Mouse (Mus musculus) macrophage (primary cell): ENCODE measurements at regions not wholly inside any gene's neighbourhood (a gene's known extent, or its start where the extent isn't known, plus 50 kb on each side); places are given as distances from the start of the nearest gene placed in this dataset.

ENCODE experiments used
- H3K27ac ChIP-seq: fragments of 350-480 bp; formaldehyde crosslinking; 2 replicates; pipeline ENCODE4 v1.9.0; 2021
- H3K36me3 ChIP-seq: fragments of 350-480 bp; formaldehyde crosslinking; 2 replicates; pipeline ENCODE4 v1.9.0; 2021; ENCODE audit errors: inconsistent target
- H3K4me3 ChIP-seq: fragments of 350-480 bp; formaldehyde crosslinking; 2 replicates; pipeline ENCODE4 v1.9.0; 2021; ENCODE audit errors: inconsistent target
- H3K79me2 ChIP-seq: fragments of 350-480 bp; formaldehyde crosslinking; 2 replicates; pipeline ENCODE4 v1.9.0; 2021; ENCODE audit errors: inconsistent target
- WGBS: methylation state at CpG from one replicate; pipeline ENCODE4 v1.1.7; 2026; ENCODE audit warnings: inconsistent platforms; ENCODE audit not compliant: missing documents; 5-methylcytosine and 5-hydroxymethylcytosine counted together

DNA sequence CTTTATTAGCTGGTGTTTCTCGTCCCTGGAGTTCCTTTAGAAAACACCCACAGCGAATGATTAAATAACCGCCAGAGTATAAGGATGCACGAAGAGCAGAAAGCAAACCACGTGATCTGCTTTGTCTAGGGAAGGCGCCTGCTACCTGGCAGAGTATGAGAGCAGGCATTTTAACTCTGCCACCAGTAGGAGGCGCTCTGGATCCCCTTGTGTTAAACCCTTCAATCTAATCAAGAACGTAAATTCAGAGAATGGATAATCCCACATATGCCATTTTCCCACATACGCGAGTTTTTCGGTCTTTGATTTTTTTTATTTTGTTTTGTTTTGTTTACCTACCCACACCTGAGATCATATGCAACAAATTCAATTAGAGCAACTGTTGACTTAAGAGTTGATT lies 376.1 kb upstream of the Jmjd1c start:
- Histone ChIP-seq H3K79me2 (no peaks in the 10 kb centered on the region), H3K36me3 (no peaks in the 10 kb centered on the region), H3K27ac (no peak overlapping the region), H3K4me3 (no peak overlapping the region)
- 88% methylated on average over 11 of the region's 11 CpGs for WGBS

DNA sequence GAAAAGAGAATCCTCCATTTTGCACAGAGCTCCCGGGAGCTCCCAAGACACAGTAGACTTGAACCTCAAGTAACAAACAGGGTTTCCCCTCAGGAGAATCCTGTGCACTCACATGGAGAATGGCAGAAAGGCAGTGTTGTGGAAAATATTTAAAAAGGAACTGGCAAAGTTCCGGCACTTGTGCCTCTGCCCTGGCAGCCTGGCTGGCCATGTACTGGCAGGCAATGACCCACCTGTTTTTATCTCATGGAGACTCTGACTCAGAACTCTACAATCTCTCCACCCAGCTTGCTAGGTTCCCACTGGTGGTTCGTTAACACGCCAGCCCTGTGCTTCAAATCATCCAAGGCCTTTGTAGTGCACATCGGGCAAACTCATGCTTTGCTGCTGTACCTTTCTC lies 362.3 kb upstream of the Jmjd1c start:
- no peak overlapping the region for H3K27ac ChIP-seq
- 97% methylated on average over 5 of the region's 5 CpGs for WGBS
- no peaks in the 10 kb centered on the region for H3K79me2 ChIP-seq
- no peak overlapping the region for H3K4me3 ChIP-seq
- no peaks in the 10 kb centered on the region for H3K36me3 ChIP-seq

DNA sequence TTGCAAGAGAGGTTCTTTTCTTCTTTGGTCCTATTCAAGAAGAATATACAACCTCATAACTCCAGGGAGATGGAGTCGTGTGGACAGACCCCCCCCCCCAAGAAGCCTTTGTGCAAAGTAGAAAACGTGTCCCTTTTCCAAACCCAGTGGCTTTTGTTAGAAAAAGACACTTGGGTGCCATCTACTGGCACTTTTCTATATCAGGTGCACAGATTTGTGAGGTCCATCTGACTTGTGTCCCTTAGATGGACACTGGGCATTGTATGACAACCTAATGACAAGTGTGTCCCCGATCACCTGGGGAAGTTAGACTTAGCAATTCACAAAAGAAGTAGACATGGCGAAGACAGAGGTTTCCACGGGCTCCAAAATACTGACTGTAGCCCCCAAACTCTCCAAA lies 361.1 kb upstream of the Jmjd1c start:
- Histone ChIP-seq H3K4me3 (no peak overlapping the region), H3K36me3 (no peaks in the 10 kb centered on the region), H3K79me2 (no peaks in the 10 kb centered on the region), H3K27ac (no peak overlapping the region)
- WGBS = 71% methylated on average over 5 of the region's 5 CpGs

DNA sequence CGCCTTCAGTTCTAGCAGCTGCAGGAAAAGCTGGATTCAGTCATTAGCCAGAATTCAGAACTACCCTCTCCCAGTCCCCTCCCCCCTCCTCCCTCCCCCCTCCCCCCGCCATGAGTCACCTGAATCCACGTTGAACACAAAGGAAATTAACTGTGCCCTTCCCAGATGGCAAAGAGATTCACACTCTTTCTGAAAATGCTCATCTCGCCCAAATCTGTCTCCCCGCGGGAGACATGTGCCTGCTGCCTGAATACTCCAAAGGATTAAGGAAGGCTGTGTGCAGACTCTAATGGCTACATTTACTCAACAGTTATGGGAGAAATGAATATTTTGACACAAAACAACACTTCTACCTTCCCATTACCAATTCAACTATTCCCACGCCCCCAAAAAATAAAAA lies 356.9 kb upstream of the Jmjd1c start:
- no peak overlapping the region for H3K27ac ChIP-seq
- no peak overlapping the region for H3K4me3 ChIP-seq
- WGBS = 90% methylated on average over 5 of the region's 7 CpGs
- no peaks in the 10 kb centered on the region for H3K36me3 ChIP-seq
- H3K79me2 ChIP-seq = no peaks in the 10 kb centered on the region

DNA sequence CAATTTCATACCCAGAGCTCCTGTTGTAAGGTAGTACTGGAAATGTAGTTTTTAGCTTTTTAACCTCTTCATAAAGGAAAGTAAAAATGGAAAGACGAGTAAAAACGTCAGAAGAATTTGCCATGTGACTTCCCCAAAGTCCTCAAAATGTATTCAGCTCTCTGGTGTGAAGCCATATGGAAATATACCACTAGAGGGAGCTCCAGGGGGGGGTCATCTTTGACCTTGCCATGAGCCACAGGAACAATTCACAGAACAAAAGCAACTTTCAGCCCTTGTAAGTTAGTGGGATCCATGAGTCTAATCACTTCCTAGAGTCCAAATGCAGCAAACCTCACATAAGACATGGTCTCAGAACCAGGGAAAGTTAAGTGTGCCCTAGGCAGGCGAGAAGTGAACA lies 354.1 kb upstream of the Jmjd1c start:
- Histone ChIP-seq H3K27ac (no peak overlapping the region), H3K4me3 (no peak overlapping the region), H3K36me3 (no peaks in the 10 kb centered on the region), H3K79me2 (no peaks in the 10 kb centered on the region)
- WGBS = 37% methylated on average over 3 of the region's 3 CpGs

DNA sequence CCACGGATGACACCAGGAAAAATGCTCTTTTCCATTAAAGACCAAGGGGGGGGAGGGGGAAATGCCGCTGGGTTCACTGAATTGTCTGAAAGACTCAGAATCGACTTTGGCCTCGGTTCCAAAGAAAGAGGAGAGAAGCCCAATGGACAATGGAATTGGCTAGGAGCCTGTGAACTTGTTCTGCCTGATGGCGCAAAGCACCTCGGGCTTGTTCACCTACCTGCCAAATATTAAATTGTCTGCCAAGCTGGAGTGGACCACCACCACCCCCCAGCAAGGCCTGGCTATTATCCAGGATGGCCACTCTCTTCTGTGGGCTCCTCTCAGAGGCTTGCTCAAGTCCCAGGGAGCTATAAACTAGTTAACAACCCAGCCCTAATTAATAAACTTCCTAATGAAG lies 352.7 kb upstream of the Jmjd1c start:
- no peaks in the 10 kb centered on the region for H3K79me2 ChIP-seq
- no peak overlapping the region for H3K4me3 ChIP-seq
- 86% methylated on average over 4 of the region's 6 CpGs for WGBS
- H3K27ac ChIP-seq = no peak overlapping the region
- H3K36me3 ChIP-seq = no peaks in the 10 kb centered on the region

DNA sequence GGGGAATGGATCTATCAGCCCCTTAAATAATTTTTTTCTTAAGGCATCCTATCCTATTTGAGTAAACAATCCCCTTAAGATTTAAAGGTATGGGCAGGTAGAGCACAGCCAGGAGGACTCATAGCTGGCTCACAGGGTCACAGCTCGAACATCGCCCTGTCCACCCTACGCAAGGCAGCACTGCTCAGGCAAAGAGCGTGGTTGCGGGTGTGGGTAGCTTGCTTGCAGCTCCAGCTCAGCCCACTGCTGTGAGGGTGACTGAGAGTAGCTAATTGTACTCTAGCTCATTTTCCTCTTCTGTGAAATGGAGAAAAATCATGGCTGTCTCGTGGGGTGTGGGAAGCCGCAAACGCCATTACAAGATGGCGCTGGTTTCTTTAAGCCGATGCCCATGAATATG lies 350.1 kb upstream of the Jmjd1c start:
- 98% methylated on average over 10 of the region's 10 CpGs for WGBS
- Histone ChIP-seq H3K36me3 (no peaks in the 10 kb centered on the region), H3K4me3 (no peak overlapping the region), H3K27ac (no peak overlapping the region), H3K79me2 (no peaks in the 10 kb centered on the region)

DNA sequence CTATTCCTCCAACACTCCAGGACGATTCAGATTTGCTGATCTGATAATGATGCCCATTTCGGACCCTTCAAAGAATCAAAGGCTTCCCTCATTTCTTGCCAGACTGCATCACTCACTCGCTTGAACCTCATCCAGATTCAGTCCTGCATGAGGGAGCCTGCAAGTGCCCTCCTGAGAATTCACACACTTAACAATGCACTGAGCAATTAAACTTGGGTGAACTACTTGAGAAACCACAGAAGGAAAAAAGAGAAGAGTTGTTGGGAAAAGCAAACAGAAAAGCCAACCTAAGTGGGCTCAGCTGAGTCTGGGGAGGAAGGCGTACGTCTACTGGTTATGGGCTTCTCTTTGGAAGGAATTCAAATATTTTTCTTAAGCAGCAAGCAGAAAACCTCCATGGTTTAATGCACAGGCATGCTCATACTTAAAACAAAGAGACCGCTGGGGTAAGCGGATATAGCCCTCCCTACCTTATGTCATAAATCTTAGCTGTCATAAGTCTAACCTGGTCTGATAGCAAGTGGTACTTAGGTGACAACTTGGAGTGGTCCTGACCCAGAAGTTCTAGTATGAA lies 343.6 kb upstream of the Jmjd1c start:
- 87% methylated on average over 7 of the region's 7 CpGs for WGBS

DNA sequence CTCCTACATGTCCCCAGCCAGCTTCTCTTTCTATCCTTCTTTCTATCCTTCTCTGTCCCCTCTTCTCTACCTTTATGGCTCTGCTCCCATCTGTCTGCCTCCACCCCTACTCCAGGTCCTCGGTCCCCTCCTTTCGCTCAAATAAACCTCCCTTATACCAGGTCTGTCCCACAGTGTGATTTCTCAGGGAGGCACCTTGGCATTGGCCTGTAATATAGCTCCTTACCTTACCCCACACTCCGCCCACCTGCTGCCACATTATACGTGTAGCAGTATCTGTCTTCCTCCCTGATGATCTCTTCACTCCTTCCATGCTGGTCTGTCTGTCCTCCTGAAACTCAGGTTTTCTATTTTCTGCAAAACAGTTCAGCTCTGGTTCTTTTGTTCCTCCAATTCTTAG lies 339.1 kb upstream of the Jmjd1c start:
- Histone ChIP-seq H3K36me3 (no peaks in the 10 kb centered on the region), H3K27ac (no peak overlapping the region), H3K79me2 (no peaks in the 10 kb centered on the region), H3K4me3 (no peak overlapping the region)
- 88% methylated on average over 4 of the region's 4 CpGs for WGBS

More for the DNA sequence above, 343.6 kb upstream of the Jmjd1c start:
- Histone ChIP-seq H3K79me2 (no peaks in the 10 kb centered on the region), H3K36me3 (no peaks in the 10 kb centered on the region), H3K27ac (no peak overlapping the region), H3K4me3 (no peak overlapping the region)

DNA sequence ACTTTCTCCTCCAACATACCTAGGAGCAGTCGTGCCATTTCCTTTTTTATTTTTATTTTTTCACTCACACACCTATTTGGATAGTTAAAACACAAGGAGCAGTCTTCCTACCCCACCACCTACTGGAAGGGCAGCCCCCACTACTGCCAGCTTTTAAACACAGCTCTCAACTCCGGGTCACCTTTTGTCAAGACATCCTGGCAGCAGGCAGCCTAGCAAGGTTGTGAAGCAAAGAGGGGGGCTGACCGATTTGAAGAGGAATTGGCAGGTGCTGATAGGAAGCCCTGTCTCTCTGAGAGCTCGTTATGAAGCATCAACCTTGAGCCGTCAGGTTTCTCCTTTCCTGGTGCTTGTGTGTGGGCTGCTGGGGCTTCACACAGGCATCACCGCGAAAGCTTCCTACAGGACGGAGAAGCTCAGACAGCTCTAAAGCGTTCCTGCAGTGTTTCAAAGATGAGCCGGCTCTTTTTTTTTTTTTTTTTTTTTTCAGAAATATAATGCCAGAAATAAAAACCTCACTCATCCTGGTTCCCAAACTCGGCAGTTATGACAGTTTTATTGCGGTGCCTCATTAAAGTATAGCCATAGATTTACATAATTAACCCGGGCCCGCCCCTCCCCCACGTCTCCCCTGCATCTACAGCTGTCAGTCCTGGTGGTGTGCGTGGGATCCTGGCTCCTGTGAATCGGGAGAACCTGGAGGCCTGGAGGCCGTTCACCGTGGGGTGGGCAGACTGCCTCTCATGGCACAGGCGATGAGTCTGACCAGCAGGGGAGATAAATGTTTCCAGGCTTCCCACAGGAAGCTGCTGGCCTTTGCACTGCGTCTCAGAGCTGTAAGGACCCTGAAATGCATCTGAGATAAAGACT lies 325.5 kb upstream of the Jmjd1c start:
- Histone ChIP-seq H3K4me3 (no peak overlapping the region), H3K79me2 (no peaks in the 10 kb centered on the region), H3K36me3 (no peaks in the 10 kb centered on the region), H3K27ac (no peak overlapping the region)
- 58% methylated on average over 19 of the region's 21 CpGs for WGBS

DNA sequence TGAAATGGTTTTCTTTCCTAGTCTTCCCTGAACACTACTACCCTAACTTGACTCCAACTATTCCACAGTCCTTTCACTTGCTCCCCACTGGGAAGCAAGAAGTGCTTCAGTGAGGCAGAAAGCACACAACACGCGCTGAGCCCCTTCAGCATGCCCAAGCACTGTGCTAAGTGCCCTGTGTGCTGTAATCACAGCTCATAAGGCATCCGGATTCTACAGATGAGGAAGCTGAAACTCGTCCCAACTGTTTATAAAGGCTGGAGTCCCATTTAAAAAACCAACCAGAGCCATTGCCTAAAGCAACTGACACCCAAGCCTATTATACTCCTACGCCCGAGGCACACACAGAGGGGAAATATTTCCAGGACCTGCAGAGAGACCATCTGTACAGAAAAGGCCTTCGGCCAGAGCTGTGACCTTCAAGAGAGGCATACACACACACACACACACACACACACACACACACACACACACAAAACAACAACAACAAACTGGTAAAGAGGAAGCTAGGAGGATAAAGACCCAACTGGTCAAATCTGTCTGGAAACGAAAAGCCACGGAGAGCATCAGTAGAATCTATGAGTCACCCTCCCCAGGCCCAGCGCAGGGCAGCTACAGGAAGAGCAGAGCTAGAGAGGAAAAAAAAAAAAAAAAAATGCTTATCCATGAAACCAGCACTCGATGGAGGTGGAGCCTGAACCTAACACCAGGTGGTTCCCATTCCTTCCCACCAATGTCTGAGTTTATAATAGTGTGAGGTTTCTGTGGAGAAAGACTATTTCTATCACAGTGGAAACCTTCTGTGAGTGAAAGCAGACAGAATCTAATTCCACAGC lies 315.4 kb upstream of the Jmjd1c start:
- no peaks in the 10 kb centered on the region for H3K36me3 ChIP-seq
- no peaks in the 10 kb centered on the region for H3K79me2 ChIP-seq
- no peak overlapping the region for H3K4me3 ChIP-seq
- H3K27ac ChIP-seq = no peak overlapping the region
- WGBS = 58% methylated on average over 10 of the region's 11 CpGs

DNA sequence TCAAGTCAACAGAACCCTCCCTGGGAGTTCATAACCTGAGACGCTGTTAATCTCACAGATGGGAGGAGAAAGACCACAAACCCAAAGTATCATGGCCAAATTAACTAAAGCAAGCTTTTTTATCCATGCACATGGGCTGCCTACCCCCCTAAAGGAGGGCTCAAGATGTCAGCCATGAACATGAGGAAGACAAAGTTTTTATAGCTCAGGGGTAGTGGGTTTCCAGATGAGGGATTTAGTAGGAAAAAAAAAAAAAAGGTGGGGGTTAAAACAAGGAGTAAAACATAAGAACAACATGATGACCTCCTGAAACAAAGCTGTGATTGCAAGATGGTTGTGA lies 314.8 kb upstream of the Jmjd1c start:
- 80% methylated on average over 1 of the region's 1 CpGs for WGBS
- H3K36me3 ChIP-seq = no peaks in the 10 kb centered on the region
- no peak overlapping the region for H3K27ac ChIP-seq
- H3K4me3 ChIP-seq = no peak overlapping the region
- H3K79me2 ChIP-seq = no peaks in the 10 kb centered on the region

DNA sequence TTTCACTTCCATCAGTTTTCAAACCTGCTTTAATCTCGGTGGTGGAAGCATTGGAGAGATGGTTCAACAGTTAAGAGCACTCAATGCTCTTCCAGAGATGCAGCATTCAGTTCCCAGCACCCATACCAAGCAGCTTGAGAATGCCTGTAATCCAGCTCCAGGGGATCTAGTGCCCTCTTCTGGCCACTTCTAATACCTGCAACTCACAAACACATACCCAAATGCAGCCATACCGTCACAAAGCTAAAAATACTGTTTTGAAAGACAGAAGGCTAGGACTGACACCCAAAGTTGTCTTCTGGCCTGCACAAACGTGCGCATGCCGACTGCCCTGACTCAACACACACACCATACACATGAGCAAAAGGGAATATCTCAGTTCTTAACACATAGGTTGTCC lies 313.9 kb upstream of the Jmjd1c start:
- Histone ChIP-seq H3K79me2 (no peaks in the 10 kb centered on the region), H3K4me3 (no peak overlapping the region), H3K36me3 (no peaks in the 10 kb centered on the region), H3K27ac (no peak overlapping the region)
- 96% methylated on average over 5 of the region's 5 CpGs for WGBS

DNA sequence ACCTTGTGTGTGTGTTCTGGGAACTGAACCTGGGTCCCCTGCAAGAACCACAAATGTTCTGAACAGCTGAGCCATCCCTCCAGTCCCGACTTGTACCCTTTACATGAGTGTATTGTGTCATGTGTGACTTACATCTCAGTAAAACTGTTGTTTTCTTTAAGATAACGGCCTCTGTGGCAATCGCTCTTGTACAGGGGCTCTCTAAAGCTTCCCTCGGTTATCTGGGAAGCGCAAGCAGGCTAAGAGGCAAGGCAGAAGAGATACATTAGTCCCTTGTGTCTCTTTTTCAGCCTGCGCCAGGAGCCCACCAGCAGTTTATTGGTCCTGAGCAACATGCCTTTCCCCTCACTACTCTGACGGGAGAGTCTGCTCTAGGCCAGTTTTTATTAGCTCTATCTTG lies 308.1 kb upstream of the Jmjd1c start:
- no peak overlapping the region for H3K27ac ChIP-seq
- WGBS = 94% methylated on average over 7 of the region's 7 CpGs
- no peak overlapping the region for H3K4me3 ChIP-seq
- H3K36me3 ChIP-seq = no peaks in the 10 kb centered on the region
- H3K79me2 ChIP-seq = no peaks in the 10 kb centered on the region

DNA sequence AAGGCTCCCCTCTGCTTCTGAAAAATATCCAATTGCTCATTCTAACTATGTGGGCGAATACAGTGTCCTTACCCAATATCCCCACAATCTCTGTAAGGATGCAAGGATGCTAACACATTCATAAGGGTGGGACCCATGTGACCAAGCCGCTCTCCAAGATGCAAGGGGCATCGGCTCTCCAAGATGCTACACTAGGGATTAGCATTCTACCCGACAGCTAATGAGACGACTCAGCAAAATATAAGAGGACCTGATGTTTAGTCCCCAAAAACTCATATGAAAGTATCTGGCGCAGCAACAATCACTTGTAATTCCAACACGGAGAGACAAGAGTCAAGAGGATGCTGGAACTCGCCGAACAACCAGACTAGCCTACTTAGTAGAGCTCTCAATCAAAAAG lies 299.6 kb upstream of the Jmjd1c start:
- Histone ChIP-seq H3K27ac (no peak overlapping the region), H3K4me3 (no peak overlapping the region), H3K36me3 (no peaks in the 10 kb centered on the region), H3K79me2 (no peaks in the 10 kb centered on the region)
- 91% methylated on average over 9 of the region's 9 CpGs for WGBS
